Mouse (Mus musculus) thymus, postnatal 10 days (tissue): ENCODE data around the gene Gm10972.
"Not testable (repeated sequence)": the region's sequence is repeated elsewhere in the genome, so short reads cannot be mapped to it uniquely, and the experiment has no call there.

Experiments used
- DNase-seq, 2 experiments: peaks; one replicate each; pipeline ENCODE4 v3.0.0; 2021; ENCODE audit warnings: low spot score in 2 of 2

Gm10972 gene

DNA sequence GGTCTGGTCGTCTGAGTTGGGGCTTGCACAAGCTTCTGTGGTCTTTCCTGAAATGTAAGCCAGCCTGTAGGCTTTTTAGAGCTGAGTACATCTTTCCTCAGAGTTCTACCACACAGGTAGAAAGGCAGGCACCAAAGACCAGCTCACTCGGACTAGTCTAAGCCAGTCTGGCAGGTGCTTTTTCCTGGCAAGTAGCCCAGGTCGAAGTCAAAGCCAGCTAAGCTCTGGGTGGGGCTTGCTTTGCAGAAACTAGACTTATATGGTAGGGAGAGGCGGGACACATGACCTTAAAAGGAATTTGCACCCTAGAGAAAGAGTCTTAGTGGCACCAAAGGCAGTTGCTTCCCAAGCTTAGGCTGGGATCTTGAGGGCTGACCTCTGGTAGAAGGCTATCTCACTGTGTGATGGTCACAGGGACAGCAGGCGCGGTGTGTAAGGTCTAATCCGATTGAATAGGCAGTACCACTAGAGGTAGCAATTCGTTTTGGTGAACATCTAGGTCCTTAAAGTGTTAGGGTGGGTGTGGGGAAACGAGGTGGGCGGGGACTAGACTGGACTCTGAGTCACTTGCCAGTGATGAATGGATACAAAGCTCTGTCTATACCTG is 16.3 kb downstream of the Gm10972 start:
- DNase-seq = not testable (repeated sequence)

DNA sequence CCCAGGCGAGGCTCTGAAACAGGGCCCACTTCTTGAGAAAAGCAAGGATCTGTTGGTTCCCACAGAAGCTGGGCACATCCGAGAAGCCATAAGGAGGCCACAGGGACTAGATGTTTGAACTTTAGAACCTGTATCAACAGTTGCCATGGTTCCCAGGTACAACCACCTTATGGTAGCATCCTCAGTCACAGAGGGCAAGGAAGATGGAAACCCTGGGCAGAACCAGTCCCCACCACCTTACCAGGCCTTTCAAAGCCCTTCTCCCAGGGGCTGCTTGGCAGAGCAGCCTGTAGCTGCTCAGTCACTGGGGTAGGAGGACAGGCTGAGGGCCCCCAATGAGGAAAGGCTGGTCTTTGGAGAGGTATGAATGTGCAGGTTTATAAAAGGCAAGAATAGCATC is 17.9 kb downstream of the Gm10972 start:
- DNase-seq = not testable (repeated sequence)

DNA sequence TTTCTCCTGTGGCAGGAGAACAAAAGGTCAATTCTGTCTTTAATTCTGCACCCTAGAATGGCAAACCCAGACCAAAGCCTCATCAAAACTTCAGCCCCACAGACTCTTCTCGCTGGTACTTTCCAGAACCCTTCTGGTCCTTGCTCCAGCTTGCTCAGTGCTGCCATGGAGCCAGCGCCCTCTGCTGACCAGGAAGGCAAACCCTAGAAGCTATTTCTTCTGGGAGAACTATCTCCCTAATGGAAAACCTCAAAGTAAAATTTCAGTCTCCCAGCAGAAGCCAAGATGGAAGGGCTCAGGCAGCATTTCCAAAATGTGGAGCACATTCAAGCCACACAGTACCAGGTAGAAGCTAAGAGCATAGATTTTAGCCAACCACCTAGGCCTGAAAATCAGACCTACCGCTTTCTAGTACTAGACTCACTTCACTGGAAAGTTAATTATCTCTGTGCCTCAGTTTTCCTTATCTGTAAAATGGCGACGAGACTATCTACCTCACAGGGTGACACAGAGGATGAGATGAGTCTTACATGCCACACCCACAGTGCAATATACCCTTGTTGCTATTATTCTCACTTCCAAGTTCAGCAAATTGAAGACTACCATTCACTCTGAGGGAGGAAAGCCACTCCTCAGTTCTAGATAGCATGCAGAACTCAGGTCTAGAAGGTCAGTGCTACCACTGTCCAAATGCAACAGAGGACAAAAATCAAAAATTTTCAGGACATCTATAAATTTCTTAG is 22.3 kb downstream of the Gm10972 start:
- not testable (repeated sequence) for DNase-seq

DNA sequence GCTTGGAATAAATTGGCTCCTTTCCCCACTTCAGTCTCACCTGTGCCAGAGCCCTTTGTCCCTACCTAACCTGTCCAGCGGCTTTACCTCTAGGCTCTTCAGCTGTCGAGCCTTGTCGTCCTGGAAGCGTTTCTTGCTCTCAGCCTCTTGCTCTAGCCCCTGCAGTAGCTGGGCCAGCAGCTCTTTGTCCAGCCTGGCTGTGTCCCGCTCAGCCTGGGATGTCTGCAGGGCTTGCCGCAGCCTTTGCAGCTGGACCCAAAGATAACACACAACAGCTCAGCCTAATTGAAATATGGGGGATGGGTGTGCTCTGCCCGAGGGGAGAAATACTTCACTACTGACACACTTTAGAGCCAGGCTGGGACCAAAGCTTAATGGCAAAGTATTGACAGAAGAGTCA is 23.0 kb downstream of the Gm10972 start:
- DNase-seq = not testable (repeated sequence)

DNA sequence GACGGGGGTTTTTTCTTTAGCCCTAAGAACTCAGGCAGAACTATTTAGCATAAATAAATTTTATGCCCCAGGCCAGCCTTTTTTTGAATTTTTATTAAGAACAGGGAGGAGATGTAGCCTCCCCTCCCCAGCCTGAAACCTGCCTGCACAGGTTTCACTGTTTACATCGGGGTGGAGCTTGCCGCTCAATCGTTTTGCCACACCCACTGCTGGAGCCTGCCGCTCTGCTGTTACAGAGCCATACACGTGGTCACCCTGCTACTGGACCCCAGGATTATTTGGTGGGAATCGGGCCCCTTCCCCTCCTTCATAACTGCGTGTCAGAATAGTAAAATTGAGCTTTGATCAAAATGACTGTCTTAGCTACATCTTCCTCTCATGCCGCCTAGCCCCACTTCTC is 32.2 kb downstream of the Gm10972 start:
- not testable (repeated sequence) for DNase-seq

DNA sequence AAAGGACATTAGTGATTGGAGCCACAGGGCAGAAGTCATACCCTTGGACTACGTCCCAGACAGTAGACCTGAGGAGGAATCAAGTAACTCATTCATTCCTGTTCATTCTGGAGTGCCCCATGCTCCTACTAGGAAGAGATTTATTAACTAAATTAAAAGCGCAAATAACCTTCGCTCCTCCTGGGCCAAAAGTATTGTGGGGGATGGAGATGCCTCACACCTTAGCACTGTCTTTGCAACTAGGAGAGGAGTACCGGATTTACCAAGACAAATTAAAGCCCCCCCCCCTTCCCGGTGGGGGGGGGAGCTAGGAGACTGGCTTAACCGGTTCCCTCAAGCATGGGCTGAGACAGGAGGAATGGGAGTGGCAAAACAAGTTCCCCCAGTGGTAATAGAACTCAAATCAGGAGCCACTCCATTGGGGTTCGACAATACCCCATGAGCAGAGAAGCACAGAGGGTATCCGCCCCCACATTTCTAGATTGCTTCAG is 36.5 kb downstream of the Gm10972 start:
- DNase-seq = no peak

DNA sequence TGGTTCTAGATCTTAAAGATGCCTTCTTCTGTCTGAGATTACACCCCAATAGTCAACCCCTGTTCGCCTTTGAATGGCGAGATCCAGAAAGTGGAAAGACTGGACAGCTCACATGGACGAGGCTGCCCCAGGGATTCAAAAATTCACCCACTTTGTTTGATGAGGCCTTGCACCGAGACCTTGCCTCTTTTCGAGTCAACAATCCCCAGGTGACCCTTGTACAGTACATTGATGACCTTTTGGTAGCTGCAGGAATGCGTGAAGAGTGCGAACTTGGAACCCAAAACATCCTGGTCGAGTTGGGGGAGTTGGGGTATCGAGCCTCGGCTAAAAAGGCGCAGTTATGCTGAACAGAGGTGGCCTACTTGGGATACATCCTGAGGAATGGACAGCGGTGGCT is 37.1 kb downstream of the Gm10972 start:
- not testable (repeated sequence) for DNase-seq

DNA sequence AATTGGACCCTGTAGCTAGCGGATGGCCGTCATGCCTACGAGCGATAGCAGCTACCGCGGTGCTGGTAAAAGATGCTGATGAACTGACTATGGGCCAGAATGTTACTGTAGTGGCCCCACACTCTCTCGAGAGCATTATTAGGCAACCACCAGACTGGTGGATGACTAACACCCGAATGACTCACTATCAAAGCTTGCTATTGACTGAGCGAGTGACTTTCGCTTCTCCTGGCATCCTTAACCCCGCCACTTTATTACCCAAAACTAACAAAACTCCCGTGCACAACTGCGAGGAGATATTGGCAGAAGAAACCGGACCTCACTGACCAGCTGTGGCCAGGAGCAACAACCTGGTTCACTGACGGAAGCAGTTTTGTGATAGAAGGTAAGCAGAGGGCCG is 37.9 kb downstream of the Gm10972 start:
- DNase-seq = no peak

DNA sequence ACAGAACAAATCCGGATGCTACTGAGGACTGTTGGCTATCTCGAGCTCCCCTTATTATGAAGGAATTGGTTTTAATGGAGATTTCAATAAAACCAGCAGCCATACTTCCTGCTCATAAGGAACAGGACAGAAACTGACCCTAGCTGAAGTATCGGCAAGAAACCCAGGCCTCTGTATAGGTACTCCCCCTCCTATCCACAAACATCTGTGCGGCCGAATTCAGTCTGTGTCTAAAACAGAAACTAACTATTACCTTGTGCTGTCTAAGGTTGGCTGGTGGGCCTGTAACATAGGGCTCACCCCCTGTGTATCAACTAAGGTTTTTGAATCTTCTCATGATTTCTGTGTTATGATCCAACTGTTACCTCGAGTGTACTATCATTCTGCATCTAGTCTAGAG is 40.7 kb downstream of the Gm10972 start:
- no peak for DNase-seq

DNA sequence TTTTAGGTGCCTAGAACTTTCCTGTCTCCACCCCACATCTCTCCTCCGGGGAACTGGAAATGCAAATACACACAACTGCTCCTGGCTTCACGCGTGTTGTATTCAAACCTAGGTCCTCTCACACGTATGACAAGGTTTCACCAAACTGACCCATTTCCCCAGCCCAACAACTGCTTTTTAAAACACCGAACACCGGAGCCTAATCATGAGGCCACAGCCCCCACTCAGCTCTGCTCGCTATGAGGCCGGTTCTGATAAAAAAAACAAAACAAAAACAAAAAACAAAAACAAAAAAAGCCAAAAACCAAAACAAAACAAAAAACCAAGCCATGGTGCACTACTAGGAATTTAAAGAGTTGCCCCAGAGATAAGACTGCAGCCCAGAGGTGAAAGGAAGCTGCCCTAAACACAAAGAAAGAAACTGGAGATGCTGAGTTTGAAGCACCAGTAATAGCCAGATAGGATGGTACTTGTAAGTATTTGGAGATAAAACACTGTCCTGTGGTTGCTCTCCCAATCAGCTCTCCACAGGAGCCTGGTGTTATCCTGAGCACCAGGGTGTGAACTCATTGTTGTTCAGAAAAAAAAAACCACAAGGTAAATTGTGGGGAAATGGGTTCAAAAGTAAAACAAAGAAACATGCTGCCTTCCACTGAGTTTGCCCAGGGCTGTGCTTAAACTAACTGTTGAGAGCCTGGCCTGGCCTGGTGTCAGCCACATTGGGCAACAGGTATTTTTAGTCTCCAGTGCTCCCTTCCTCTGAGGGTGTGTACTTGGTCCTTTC is 43.3 kb downstream of the Gm10972 start:
- not testable (repeated sequence) for DNase-seq

DNA sequence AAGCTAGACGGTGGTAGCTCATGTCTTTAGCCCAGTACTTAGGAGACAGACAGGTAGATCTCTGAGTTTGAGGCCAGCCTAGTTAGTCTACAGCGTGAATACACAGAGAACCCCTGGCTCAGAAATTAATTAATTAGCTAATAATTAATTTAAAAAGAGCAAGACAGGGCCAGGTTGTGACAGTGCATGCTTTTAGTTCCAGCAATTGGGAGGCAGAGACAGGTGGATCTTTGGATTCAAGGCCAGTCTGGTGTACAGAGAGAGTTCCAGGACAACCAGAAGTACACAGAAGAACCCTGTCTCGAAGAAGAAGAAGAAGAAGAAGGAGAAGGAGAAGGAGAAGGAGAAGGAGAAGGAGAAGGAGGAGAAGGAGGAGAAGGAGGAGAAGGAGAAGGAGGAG is 45.8 kb downstream of the Gm10972 start:
- not testable (repeated sequence) for DNase-seq

DNA sequence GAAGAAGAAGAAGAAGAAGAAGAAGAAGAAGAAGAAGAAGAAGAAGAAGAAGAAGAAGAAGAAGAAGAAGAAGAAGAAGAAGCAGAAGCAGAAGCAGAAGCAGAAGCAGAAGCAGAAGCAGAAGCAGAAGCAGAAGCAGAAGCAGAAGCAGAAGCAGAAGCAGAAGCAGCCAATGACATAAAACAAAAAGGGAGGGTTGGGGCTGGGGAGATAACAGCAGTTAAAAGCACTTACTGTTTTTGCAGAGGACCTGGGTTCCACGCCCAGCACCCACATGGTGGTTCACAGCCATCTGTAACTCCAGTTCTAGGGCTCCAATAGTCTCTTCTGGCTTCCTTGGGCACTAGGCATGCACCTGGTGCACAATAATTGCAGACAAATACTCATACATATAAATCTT is 46.3 kb downstream of the Gm10972 start:
- DNase-seq = not testable (repeated sequence)

DNA sequence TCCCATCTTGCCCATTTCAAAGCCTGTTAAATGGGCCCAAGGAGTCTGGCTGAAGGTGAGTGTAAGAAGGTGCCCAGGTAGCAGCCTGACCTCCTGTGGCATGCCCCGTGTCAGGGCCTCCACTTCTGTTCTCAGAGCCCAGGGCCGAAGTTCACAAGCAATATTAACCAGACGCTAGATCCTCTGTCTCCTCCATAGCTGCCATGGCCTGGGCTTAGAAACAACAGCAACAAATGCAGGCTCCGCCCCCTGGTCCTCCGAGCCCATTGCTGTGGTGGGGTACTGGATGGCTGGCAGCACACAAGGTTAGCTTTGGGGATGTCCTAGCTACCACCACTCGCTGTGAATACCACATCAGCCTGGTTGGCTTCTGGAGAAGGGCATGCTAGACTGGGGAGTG is 47.2 kb downstream of the Gm10972 start:
- not testable (repeated sequence) for DNase-seq

DNA sequence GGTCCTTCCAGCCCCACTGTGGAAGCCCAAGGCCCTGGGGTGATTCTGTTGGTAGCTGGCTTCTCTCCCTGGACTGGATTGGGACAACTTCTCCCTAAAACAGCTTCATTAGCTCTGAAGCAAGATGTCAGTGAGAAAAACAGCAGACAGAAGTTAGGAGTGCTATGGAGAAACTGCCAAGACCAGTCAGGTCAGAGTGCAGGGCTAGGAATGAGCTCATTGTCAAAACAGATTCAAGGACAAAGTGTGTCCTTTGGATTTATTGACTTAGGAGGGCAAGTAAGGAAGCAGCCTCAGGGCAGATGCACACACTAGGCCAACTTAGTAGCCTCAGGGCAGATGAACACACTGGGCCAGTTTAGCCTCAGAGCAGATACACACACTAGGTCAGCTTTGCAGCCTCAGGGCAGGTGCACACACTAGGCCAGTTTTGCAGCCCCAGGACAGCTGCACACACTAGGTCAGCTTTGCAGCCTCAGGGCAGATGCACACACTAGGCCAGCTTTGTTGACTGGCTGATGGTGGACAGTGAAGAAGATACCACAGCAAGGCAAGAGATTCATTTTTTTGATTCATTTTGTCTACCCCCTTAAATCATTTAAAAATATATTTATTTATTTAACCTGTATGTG is 47.8 kb downstream of the Gm10972 start:
- DNase-seq = no peak

DNA sequence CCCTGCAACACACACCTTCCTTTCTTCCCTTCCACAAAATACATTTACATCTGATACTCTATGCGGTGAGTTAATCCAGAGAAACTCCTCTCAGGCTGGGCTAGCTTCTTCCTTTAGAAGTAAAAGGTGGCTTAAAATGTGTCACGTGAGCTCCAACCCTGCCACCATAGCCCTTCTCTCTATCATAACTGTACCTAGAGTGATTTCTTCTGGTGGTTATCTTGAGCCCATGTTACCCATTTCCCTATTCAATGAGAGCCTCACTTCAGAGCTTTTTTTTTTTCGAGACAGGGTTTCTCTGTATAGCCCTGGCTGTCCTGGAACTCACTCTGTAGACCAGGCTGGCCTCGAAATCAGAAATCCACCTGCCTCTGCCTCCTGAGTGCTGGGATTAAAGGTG is 48.8 kb downstream of the Gm10972 start:
- DNase-seq = not testable (repeated sequence)
